Mouse (Mus musculus) lung, postnatal 0 days (tissue): ENCODE results near the gene Supt20.

Experiments
- CTCF ChIP-seq: IDR thresholded peaks from 2 replicates; pipeline ENCODE4 v1.5.1; 2016; ENCODE audit warnings: antibody characterized with exemption, mild to moderate bottlenecking
- EP300 ChIP-seq: IDR thresholded peaks from 2 replicates; pipeline ENCODE4 v1.6.1; 2016; ENCODE audit warnings: antibody characterized with exemption, mild to moderate bottlenecking, control low read depth

DNA sequence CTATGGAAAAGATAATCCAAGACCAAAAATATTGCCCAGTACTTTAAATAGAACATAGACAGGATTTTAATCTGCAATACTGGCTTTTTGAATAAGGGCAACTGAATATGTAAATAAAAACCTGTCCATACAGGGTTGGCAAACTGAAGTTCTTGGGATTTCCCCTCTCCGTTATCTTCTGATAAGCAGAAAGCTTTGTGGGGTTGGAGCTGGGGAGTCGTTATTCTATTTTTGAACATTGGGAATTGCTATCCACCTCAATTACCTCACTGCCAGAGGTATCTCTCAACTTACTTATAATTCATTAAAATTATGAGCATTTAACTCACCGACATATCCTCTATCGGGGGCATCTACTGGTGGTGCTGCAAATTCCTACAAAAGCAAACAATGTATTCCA, 39.8 kb downstream of the Supt20 start:
- TF ChIP-seq CTCF (no peak), EP300 (no peak)
